Mouse (Mus musculus): ENCODE measurements around the gene Itgb2l. TPM values are rescaled to one million over a fixed set of nuclear protein-coding genes. Genes with fewer than 3 reads are reported as not detected.

Gene Itgb2l
- polyA plus RNA-seq (2012; rRNA removed) = 0.05 and 0.07 TPM in 2 replicates

DNA sequence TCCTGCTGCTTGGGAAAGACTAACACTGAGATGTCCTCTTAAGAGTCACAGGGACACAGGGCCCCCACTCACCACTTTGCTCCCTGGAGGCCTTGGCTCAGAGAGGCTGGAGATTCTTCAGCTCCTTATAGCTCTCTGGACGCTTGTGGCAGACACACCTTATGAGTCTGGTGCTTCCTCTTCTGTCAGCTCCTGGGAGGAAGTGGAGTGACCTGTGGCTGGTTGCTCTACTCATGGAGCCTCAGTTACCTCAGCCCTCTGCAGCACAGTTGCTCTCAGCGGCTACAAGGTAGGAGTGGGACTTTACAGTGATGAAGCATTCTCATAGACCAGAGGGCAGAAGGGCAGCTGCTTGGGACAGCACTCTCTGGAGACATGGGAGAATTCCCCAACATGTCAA is at the start of gene Itgb2l:
Gene Itgb2l (minus strand): TSS at position 152 of the 400 bp plus-strand sequence.

DNA sequence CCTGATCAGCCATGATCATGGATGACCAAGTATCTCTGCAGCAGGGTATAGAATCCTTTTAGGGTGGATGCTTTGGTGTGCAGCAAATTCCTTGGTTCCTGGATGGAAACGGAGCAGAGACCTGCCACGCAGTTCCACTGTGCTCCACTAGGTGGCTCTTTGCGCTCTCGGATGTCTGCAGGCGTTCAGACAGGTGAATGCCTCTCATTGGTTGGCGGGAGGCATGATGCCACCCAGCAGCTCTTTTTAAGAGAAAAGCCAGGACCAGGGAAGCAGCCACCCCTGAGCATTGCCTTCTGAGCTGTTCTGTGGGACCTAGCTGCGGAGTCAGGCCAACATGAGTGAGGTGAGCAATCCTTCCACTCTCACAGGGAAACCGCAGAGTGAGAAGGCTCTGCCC is 24.0 kb upstream of the Itgb2l start, which contains the start of gene Pcp4:
Gene Pcp4 (plus strand): TSS at position 162 of the 400 bp plus-strand sequence.

Other genes starting within 250 kb of the Itgb2l start
- gene Sh3bgr, start 243.2 kb downstream of the Itgb2l start, polyA plus RNA-seq (2012; rRNA removed) = 2.7 and 5.8 TPM in 2 replicates
- gene B3galt5, start 207.8 kb downstream of the Itgb2l start, polyA plus RNA-seq (2012; rRNA removed) = 3.9 and 4.1 TPM in 2 replicates
- gene Pcp4, start 24.0 kb upstream of the Itgb2l start, polyA plus RNA-seq (2012; rRNA removed) = 269 and 285 TPM in 2 replicates

Data from central nervous system, embryonic 18 days (tissue).